Mouse (Mus musculus): ENCODE measurements around the gene Emsy. TPM values are rescaled to one million over a fixed set of nuclear protein-coding genes. Genes with fewer than 3 reads are reported as not detected.

Gene Emsy
- polyA plus RNA-seq, 1 experiment from 2014 or later, result 33.1 TPM

- Histone ChIP-seq H3K9me3 (no peaks in the 10 kb centered on the region), H3K9ac (no peak overlapping the region), H3K36me3 (no peaks in the 10 kb centered on the region), H3K4me2 (replicated peaks) (no peak overlapping the region), H3K4me1 (peaks cover 3% of the 10 kb centered on the region; the same call in 1 of the 2 replicates), H3K27ac (no peak overlapping the region), H3K4me3 (no peak overlapping the region), H3K27me3 (no peaks in the 10 kb centered on the region)
- 0 out of 2 replicates have a peak, but pooled peaks have one; percentile 7 for ATAC-seq (ENCODE audit: low FRiP score, low read depth)
- WGBS, result 72% methylated on average over 10 of the region's 10 CpGs
Measured at GRCm38 (mm10) chr7:98573231-98573781, 83.3 kb downstream of the Emsy start.

GRCm38 (mm10) chr7:98572223-98572868, 84.2 kb downstream of the Emsy start:
- no peak overlapping the region for H3K4me3 ChIP-seq
- H3K36me3 ChIP-seq, result no peaks in the 10 kb centered on the region
- H3K4me2 ChIP-seq (replicated peaks), result no peak overlapping the region
- H3K27ac ChIP-seq, result no peak overlapping the region
- H3K27me3 ChIP-seq, result no peaks in the 10 kb centered on the region
- ATAC-seq (ENCODE audit: low FRiP score, low read depth), result no peak
- WGBS, result 50% methylated on average over 10 of the region's 10 CpGs
- no peak overlapping the region for H3K9ac ChIP-seq
- H3K4me1 ChIP-seq, result peaks cover 4% of the 10 kb centered on the region
- no peaks in the 10 kb centered on the region for H3K9me3 ChIP-seq

- Histone ChIP-seq H3K9me3 (no peaks in the 10 kb centered on the region), H3K4me3 (no peak overlapping the region), H3K4me2 (replicated peaks) (no peak overlapping the region), H3K4me1 (peaks cover 12% of the 10 kb centered on the region), H3K36me3 (no peaks in the 10 kb centered on the region), H3K9ac (no peak overlapping the region), H3K27me3 (no peaks in the 10 kb centered on the region), H3K27ac (no peak overlapping the region)
- WGBS, result 66% methylated on average over 8 of the region's 8 CpGs
- no peak for ATAC-seq (ENCODE audit: low FRiP score, low read depth)
Measured at GRCm38 (mm10) chr7:98570824-98571505, 85.6 kb downstream of the Emsy start.

- no peak for ATAC-seq (ENCODE audit: low FRiP score, low read depth)
- Histone ChIP-seq H3K27ac (no peak overlapping the region), H3K4me1 (peaks cover 17% of the 10 kb centered on the region; the same call in 1 of the 2 replicates), H3K4me2 (replicated peaks) (no peak overlapping the region), H3K9me3 (no peaks in the 10 kb centered on the region), H3K9ac (no peak overlapping the region), H3K27me3 (no peaks in the 10 kb centered on the region), H3K36me3 (no peaks in the 10 kb centered on the region), H3K4me3 (no peak overlapping the region)
- WGBS, result 40% methylated on average over 5 of the region's 5 CpGs
Measured at GRCm38 (mm10) chr7:98567056-98567455, 89.5 kb downstream of the Emsy start.

- Histone ChIP-seq H3K9ac (no peak overlapping the region), H3K4me1 (peaks cover 22% of the 10 kb centered on the region; the same call in 1 of the 2 replicates), H3K9me3 (no peaks in the 10 kb centered on the region), H3K4me3 (no peak overlapping the region), H3K27me3 (no peaks in the 10 kb centered on the region), H3K4me2 (replicated peaks) (no peak overlapping the region), H3K27ac (no peak overlapping the region), H3K36me3 (no peaks in the 10 kb centered on the region)
- ATAC-seq (ENCODE audit: low FRiP score, low read depth), result no peak
- WGBS, result 53% methylated on average over 9 of the region's 9 CpGs
Measured at GRCm38 (mm10) chr7:98564607-98565364, 91.8 kb downstream of the Emsy start.

- Histone ChIP-seq H3K27me3 (no peaks in the 10 kb centered on the region), H3K4me3 (no peak overlapping the region), H3K9me3 (no peaks in the 10 kb centered on the region), H3K4me2 (replicated peaks) (no peak overlapping the region), H3K4me1 (peaks cover 22% of the 10 kb centered on the region; the same call in 1 of the 2 replicates), H3K9ac (no peak overlapping the region), H3K27ac (no peak overlapping the region), H3K36me3 (no peaks in the 10 kb centered on the region)
- no peak for ATAC-seq (ENCODE audit: low FRiP score, low read depth)
- 89% methylated on average over 6 of the region's 6 CpGs for WGBS
Measured at GRCm38 (mm10) chr7:98563991-98564390, 92.6 kb downstream of the Emsy start.

- Histone ChIP-seq H3K27ac (no peak overlapping the region), H3K27me3 (no peaks in the 10 kb centered on the region), H3K9me3 (no peaks in the 10 kb centered on the region), H3K4me1 (peaks cover 22% of the 10 kb centered on the region; the same call in 1 of the 2 replicates), H3K9ac (no peak overlapping the region), H3K4me3 (no peak overlapping the region), H3K36me3 (no peaks in the 10 kb centered on the region), H3K4me2 (replicated peaks) (no peak overlapping the region)
- 71% methylated on average over 5 of the region's 5 CpGs for WGBS
- ATAC-seq (ENCODE audit: low FRiP score, low read depth), result no peak
Measured at GRCm38 (mm10) chr7:98562966-98563365, 93.6 kb downstream of the Emsy start.

- H3K9me3 ChIP-seq, result no peaks in the 10 kb centered on the region
- H3K4me3 ChIP-seq, result no peak overlapping the region
- no peak for ATAC-seq (ENCODE audit: low FRiP score, low read depth)
- H3K4me1 ChIP-seq, result peaks cover 19% of the 10 kb centered on the region; the same call in 1 of the 2 replicates
- 79% methylated on average over 8 of the region's 8 CpGs for WGBS
- H3K9ac ChIP-seq, result no peak overlapping the region
- H3K27ac ChIP-seq, result no peak overlapping the region
- no peaks in the 10 kb centered on the region for H3K36me3 ChIP-seq
- H3K4me2 ChIP-seq (replicated peaks), result no peak overlapping the region
- no peaks in the 10 kb centered on the region for H3K27me3 ChIP-seq
Measured at GRCm38 (mm10) chr7:98562186-98562585, 94.4 kb downstream of the Emsy start.

GRCm38 (mm10) chr7:98561556-98562164, 94.9 kb downstream of the Emsy start:
- H3K27ac ChIP-seq, result no peak overlapping the region
- H3K4me3 ChIP-seq, result no peak overlapping the region
- ATAC-seq (ENCODE audit: low FRiP score, low read depth), result no peak
- no peaks in the 10 kb centered on the region for H3K27me3 ChIP-seq
- WGBS, result 80% methylated on average over 12 of the region's 12 CpGs
- H3K9ac ChIP-seq, result no peak overlapping the region
- H3K4me2 ChIP-seq (replicated peaks), result no peak overlapping the region
- H3K36me3 ChIP-seq, result no peaks in the 10 kb centered on the region
- H3K4me1 ChIP-seq, result peaks cover 13% of the 10 kb centered on the region; the same call in 1 of the 2 replicates
- H3K9me3 ChIP-seq, result no peaks in the 10 kb centered on the region

- no peak for ATAC-seq (ENCODE audit: low FRiP score, low read depth)
- Histone ChIP-seq H3K36me3 (no peaks in the 10 kb centered on the region), H3K4me2 (replicated peaks) (no peak overlapping the region), H3K9ac (no peak overlapping the region), H3K9me3 (no peaks in the 10 kb centered on the region), H3K27ac (no peak overlapping the region), H3K4me3 (no peak overlapping the region), H3K27me3 (no peaks in the 10 kb centered on the region), H3K4me1 (peaks cover 8% of the 10 kb centered on the region; the same call in 1 of the 2 replicates)
- WGBS, result 75% methylated on average over 9 of the region's 9 CpGs
Measured at GRCm38 (mm10) chr7:98558128-98558921, 98.3 kb downstream of the Emsy start.

GRCm38 (mm10) chr7:98556767-98557394, 99.7 kb downstream of the Emsy start:
- no peak overlapping the region for H3K9ac ChIP-seq
- H3K4me1 ChIP-seq, result peaks cover 6% of the 10 kb centered on the region; the same call in 1 of the 2 replicates
- no peak overlapping the region for H3K4me3 ChIP-seq
- no peak overlapping the region for H3K27ac ChIP-seq
- no peaks in the 10 kb centered on the region for H3K27me3 ChIP-seq
- H3K4me2 ChIP-seq (replicated peaks), result no peak overlapping the region
- 86% methylated on average over 6 of the region's 6 CpGs for WGBS
- no peaks in the 10 kb centered on the region for H3K9me3 ChIP-seq
- ATAC-seq (ENCODE audit: low FRiP score, low read depth), result no peak
- H3K36me3 ChIP-seq, result no peaks in the 10 kb centered on the region
